Mouse (Mus musculus) ES-E14 (cell line): ENCODE measurements around the gene Meltf. TPM values are rescaled to one million over a fixed set of nuclear protein-coding genes. Genes with fewer than 3 reads are reported as not detected.

ENCODE experiments used
- DNase-seq: peaks from one replicate; pipeline ENCODE4 v3.0.0-alpha.2; 2013; ENCODE audit warnings: low read depth, low spot score
- H3K27ac ChIP-seq: 2 replicates; pipeline ENCODE4 v1.5.1; 2012; ENCODE audit warnings: low read depth, mild to moderate bottlenecking, low read length, moderate library complexity, mixed read lengths; ENCODE audit not compliant: poor library complexity, insufficient read depth, severe bottlenecking
- H3K36me3 ChIP-seq: 2 replicates; pipeline ENCODE4 v1.6.1; 2012; ENCODE audit warnings: mild to moderate bottlenecking, low read length, moderate library complexity, mixed read lengths; ENCODE audit not compliant: control insufficient read depth, poor library complexity, insufficient read depth, severe bottlenecking
- H3K4me1 ChIP-seq, 2 experiments: fragments of 150-350 bp in 1 of 2; sonication (generic) in 1 of 2; 2 replicates each; pipeline ENCODE4 v1.6.1; 2012; ENCODE audit warnings: low read length in 2 of 2, mild to moderate bottlenecking in 1 of 2, mixed read lengths in 1 of 2; ENCODE audit not compliant: control insufficient read depth in 2 of 2, insufficient read depth in 2 of 2, poor library complexity in 1 of 2
- H3K4me3 ChIP-seq, 2 experiments: fragments of 150-350 bp in 1 of 2; sonication (generic) in 1 of 2; 2 replicates each; pipeline ENCODE4 v1.5.1; 2012; ENCODE audit warnings: low read length in 2 of 2, low read depth in 1 of 2, mild to moderate bottlenecking in 1 of 2, mixed read lengths in 1 of 2; ENCODE audit not compliant: insufficient read depth in 1 of 2, poor library complexity in 1 of 2, severe bottlenecking in 1 of 2
- H3K9ac ChIP-seq: 2 replicates; pipeline ENCODE4 v1.6.1; 2012; ENCODE audit warnings: low read depth, mild to moderate bottlenecking, low read length, mixed read lengths; ENCODE audit not compliant: poor library complexity, insufficient read depth, severe bottlenecking
- H3K9me3 ChIP-seq: fragments of 150-350 bp; sonication (generic); 2 replicates; pipeline ENCODE4 v1.6.1; 2012; ENCODE audit warnings: low read depth, mild to moderate bottlenecking, low read length; ENCODE audit not compliant: control insufficient read depth, insufficient read depth
- CHD2 ChIP-seq: IDR thresholded peaks from 2 replicates; pipeline ENCODE4 v1.6.1; 2014; ENCODE audit warnings: mild to moderate bottlenecking, low read depth, low read length, inconsistent platforms
- HCFC1 ChIP-seq: IDR thresholded peaks from 2 replicates; pipeline ENCODE4 v1.6.1; 2012; ENCODE audit warnings: low read length, inconsistent platforms, borderline replicate concordance; ENCODE audit not compliant: insufficient read depth
- MAFK ChIP-seq: IDR thresholded peaks from 2 replicates; pipeline ENCODE4 v1.6.1; 2014; ENCODE audit warnings: mild to moderate bottlenecking, low read depth, low read length, inconsistent platforms; ENCODE audit not compliant: insufficient read depth
- ZC3H11A ChIP-seq: IDR thresholded peaks from 2 replicates; pipeline ENCODE4 v1.6.1; 2012; ENCODE audit warnings: low read depth, mild to moderate bottlenecking, inconsistent platforms, low read length, borderline replicate concordance
- ZNF384 ChIP-seq: IDR thresholded peaks from 2 replicates; pipeline ENCODE4 v1.6.1; 2012; ENCODE audit warnings: low read depth, low read length, inconsistent platforms
- in situ Hi-C, 2 experiments: fragments of 600-800 bp; cut with MboI; formaldehyde crosslinking; loops; one replicate each; pipeline ENCODE4 v1.15.1; 2025; ENCODE audit warnings: low sequenced_read_pairs in 2 of 2, inconsistent platforms in 1 of 2; ENCODE audit not compliant: unreplicated experiment in 2 of 2
- total RNA-seq: library from RNA; depleted of rRNA; stranded (reverse); fragments of 300-350 nt; gene quantifications from 2 replicates; pipeline ENCODE4 v1.2.3, GENCODE M21; 2012

Gene Meltf
- total RNA-seq, 1 experiment: 0.40 TPM

DNA sequence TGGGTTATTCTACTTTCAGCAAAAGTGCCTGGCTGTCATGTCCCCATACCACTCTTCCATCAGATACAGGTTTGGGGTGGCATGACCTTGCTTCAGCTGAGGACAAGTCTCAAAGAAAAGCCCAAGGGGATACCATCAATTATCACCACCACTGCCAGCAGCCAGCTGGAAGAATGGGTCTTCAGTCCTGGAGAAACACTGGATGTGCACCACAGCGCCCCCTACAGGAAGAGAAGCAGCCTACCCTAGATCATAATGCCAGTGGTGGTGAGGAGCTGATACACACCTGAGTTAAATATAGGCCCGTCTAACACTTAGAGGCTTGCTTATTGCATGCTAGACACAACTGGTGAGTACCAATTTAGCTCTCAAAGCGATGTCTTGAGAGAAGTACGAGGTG is 26.7 kb downstream of the Meltf start:
- in situ Hi-C loops: no loop called here
- Histone ChIP-seq H3K36me3 (no peaks in the 10 kb centered on the region), H3K9ac (no peak overlapping the region), H3K4me3 (no peak overlapping the region), H3K9me3 (no peaks in the 10 kb centered on the region), H3K4me1 (peaks cover 0 to 20% of the 10 kb centered on the region in 2 experiments; a peak in 3 of 4 replicates), H3K27ac (no peak overlapping the region)
- TF ChIP-seq MAFK: no peak
- TF ChIP-seq ZC3H11A: no peak
- TF ChIP-seq CHD2: no peak
- TF ChIP-seq ZNF384: no peak
- TF ChIP-seq HCFC1: no peak
- DNase-seq: no peak

DNA sequence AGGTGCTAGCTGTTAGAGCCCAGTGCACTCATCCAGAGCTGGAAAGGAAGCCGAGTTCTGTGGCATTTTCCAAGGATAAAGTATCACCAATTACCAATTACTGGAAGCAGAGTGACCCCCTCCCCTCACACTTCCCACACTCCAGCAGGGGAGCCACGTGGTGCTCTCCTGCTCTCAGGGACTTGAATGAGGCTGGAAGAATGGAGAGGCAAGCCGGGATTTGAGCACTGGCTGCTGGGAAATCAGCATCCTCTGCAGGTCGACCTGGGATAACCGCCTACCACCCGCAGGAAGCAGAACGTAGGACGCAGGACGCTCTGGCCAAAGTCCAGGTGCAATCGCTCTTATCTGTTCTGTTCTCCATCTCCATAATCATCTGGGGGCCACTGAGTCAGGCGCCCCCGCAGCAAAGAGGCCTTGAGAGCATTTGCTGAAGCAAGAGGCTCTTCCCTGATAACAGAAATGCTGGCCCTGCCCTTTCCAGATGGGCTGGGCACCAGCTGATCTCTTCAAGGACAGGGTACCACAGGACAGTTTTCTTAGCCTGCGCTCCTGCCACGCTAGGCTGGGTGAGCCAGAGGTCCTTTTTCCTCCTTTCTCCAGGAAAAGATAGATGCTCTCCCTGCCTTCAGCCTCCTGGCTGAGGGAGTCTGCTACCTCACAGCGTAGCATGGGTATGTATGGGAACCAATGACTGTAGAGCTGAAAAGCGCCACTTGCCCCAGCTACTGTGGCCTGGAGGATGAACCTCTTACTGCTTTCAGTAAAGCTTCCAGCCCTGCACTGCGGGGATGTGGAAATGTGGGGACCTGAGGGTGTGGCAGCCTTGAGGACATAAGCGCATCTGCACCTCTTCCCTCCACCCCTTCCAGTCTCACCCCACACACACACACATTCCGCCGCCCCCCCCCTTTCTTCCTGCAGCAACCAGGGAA is 27.5 kb downstream of the Meltf start:
- TF ChIP-seq ZNF384: no peak
- TF ChIP-seq CHD2: no peak
- Histone ChIP-seq H3K27ac (no peak overlapping the region), H3K4me1 (peaks cover 0 to 20% of the 10 kb centered on the region in 2 experiments; a peak in 3 of 4 replicates), H3K4me3 (peak overlapping the region in 1 of 2 experiments; percentile 36; a peak in 2 of 4 replicates), H3K9me3 (no peaks in the 10 kb centered on the region), H3K9ac (0 out of 2 replicates have a peak overlapping the region, but pooled peaks have one; percentile 28), H3K36me3 (no peaks in the 10 kb centered on the region)
- DNase-seq: no peak
- in situ Hi-C loops: no loop called here

DNA sequence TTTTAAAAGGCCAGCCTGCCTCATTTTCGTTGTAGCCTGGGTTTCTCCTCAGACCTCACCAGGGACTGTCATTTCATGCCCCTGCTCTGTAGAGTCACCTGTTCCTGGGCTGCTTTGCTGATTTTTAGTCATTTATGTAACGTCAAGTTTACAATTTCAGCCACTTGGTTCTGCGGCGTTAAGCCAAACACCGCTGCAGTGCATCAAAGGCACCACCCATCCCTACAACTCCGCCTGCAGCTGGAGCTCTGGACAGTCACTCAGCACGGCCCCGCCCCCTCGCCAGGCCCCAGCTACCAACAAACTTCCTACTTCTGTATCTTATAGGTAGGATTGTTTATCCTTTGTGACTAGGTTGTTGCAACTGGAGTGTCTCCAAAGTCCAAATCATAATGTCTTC is 28.3 kb downstream of the Meltf start:
- H3K36me3 ChIP-seq: no peaks in the 10 kb centered on the region
- no peak for DNase-seq
- H3K9ac ChIP-seq: no peak overlapping the region
- peak overlapping the region in 1 of 2 experiments; percentile 36; a peak in 2 of 4 replicates for H3K4me3 ChIP-seq
- H3K4me1 ChIP-seq: peaks cover 0 to 20% of the 10 kb centered on the region in 2 experiments; a peak in 3 of 4 replicates
- in situ Hi-C loops: no loop called here
- no peaks in the 10 kb centered on the region for H3K9me3 ChIP-seq
- no peak for TF ChIP-seq CHD2
- H3K27ac ChIP-seq: no peak overlapping the region

GRCm38 (mm10) chr16:31908959-31909358 is 30.3 kb downstream of the Meltf start:
- Histone ChIP-seq H3K27ac (no peak overlapping the region), H3K36me3 (no peaks in the 10 kb centered on the region), H3K4me3 (no peak overlapping the region), H3K9me3 (no peaks in the 10 kb centered on the region), H3K9ac (no peak overlapping the region), H3K4me1 (peaks cover 0 to 16% of the 10 kb centered on the region in 2 experiments; a peak in 2 of 4 replicates)
- no peak for DNase-seq
- TF ChIP-seq ZC3H11A: no peak
- in situ Hi-C loops: no loop called here

GRCm38 (mm10) chr16:31910281-31910847 is 31.8 kb downstream of the Meltf start:
- peaks cover 0 to 16% of the 10 kb centered on the region in 2 experiments; a peak in 2 of 4 replicates for H3K4me1 ChIP-seq
- H3K9ac ChIP-seq: no peak overlapping the region
- TF ChIP-seq ZNF384: no peak
- no peak for TF ChIP-seq MAFK
- no peak for TF ChIP-seq CHD2
- no peak for TF ChIP-seq ZC3H11A
- no peak for TF ChIP-seq HCFC1
- H3K9me3 ChIP-seq: no peaks in the 10 kb centered on the region
- no peak overlapping the region for H3K4me3 ChIP-seq
- H3K27ac ChIP-seq: no peak overlapping the region
- no peaks in the 10 kb centered on the region for H3K36me3 ChIP-seq
- DNase-seq: no peak
- in situ Hi-C loops: no loop called here
